Mouse (Mus musculus) urinary bladder, postnatal 0 days (tissue): ENCODE data around the gene 4833420G17Rik. TPM values are rescaled to one million over a fixed set of nuclear protein-coding genes. Genes with fewer than 3 reads are reported as not detected.

Source experiments
- polyA plus RNA-seq: library from polyadenylated mRNA; unstranded; fragments of >200 nt; fragmentation: Nextera tagmentation; extraction: Ambion mirVana; gene quantifications from 2 replicates; pipeline ENCODE4 v1.2.1, GENCODE M21; 2015

The 4833420G17Rik gene
- 23.1 and 23.8 TPM in 2 replicates for polyA plus RNA-seq

DNA sequence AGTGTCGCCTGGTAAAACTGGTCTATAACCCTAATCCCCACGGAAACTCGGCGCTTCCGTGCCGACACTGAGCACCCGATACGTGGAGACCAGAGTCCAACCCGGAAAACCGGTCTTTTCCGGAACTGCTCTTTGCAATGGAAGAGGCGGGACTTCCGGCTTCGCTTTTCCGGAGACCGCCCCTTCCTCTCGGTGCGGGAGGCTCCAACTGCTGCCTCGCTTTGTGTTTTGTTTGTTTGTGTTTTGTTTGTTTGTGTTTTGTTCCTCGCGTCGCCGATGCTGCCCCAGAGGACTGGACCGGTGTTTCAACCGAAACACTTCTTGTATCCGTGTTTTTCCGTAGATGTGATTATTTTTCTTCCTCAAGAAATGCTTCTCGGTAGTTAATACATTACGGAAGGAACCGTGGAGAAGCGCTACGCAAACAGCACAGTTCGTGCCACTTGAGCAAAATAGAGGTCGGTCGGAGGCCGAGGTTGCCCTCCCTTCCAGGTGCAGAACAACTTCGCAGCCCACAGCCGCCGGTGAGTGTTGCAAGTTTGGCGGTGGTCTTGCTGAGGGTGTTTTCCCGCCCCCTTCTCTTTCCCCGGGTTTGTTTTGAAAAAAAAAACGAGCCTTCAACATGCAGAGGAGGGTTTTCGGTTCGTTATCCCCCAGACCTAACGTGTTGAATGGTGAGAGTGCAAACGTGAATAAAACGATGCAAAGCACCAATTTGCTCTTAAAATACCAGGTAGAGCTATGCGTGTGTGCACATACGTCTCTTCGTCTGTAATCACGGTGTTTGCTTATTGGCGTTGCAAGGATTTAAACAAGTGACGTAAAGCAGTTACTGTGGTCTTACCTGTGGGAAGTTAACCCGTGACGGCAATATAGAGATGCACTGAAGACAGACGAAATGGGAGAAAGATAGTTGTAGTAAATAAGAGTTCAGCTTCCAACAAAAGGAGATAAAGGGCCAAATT, at the start of gene 4833420G17Rik:
TSS of gene 4833420G17Rik (plus strand) at position 173 of the 965 bp plus-strand sequence.

DNA sequence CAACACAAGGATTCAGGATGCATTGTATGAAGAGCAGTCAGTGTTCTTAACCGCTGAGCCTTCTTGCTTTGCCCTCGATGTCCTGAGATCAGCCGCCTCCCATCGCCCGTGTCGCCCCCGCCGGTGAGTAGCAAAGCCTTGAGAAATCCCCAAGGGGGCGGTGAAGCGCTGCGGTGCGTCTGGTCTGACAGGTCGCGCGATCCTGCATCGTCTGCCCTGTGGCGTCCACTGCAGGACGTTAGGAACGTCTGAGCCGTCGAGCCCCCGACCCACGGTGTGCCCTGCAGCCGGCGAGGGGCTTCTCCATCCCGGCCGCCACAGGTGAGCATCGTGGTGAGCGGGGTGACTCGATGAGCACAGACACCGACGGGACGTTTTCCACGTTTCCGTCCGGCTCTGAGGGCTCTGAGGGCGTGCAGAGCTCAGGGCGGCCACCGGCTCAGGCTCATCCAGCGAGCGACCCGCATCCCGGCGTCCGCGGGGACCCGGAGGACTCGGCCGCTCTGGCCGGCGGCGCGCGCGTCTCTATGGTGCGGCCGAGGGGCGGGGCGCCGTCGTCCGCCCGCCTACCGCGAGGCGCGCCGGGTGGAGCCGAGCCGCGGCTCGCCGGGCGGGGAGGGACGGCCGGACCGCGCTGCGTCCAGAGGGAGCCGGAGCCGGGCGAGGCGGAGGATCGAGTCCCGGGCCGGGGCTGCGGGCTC, 25.5 kb downstream of the 4833420G17Rik start, which contains the start of the genes Tmem267 and 3110070M22Rik:
TSS of gene Tmem267 (plus strand) at position 160 of the 701 bp plus-strand sequence.
TSS of gene 3110070M22Rik (minus strand) at position 504 of the 701 bp plus-strand sequence.

Other genes with a start within 250 kb of the 4833420G17Rik start
- 29.1 and 36.6 TPM in 2 replicates for gene Paip1, start 34.2 kb upstream of the 4833420G17Rik start, polyA plus RNA-seq
- gene Tmem267, start 25.3 kb downstream of the 4833420G17Rik start, polyA plus RNA-seq, result 0.81 and 1.2 TPM in 2 replicates
- 1.1 and 1.4 TPM in 2 replicates for gene 3110070M22Rik, start 25.6 kb downstream of the 4833420G17Rik start, polyA plus RNA-seq
- not detected in 2 replicates for gene Ccl28, start 161.1 kb downstream of the 4833420G17Rik start, polyA plus RNA-seq
- gene Hmgcs1, start 227.6 kb downstream of the 4833420G17Rik start, polyA plus RNA-seq, result 130 and 305 TPM in 2 replicates